Mouse (Mus musculus): ENCODE results near the gene Adgrl1. TPM values are rescaled to one million over a fixed set of nuclear protein-coding genes. Genes with fewer than 3 reads are reported as not detected.

Adgrl1 gene
- polyA plus RNA-seq, 1 experiment from 2014 or later = 14.4 TPM

- Histone ChIP-seq H3K4me2 (ENCODE audit: low read length) (no peak overlapping the region), H3K27ac (no peak overlapping the region), H3K4me3 (replicated peaks; ENCODE audit: low read depth, low read length) (no peak overlapping the region), H3K9me3 (replicated peaks; ENCODE audit: low read length) (no peaks in the 10 kb centered on the region), H3K36me3 (ENCODE audit: insufficient read depth, low read length) (peaks cover 53% of the 10 kb centered on the region), H3K4me1 (replicated peaks; ENCODE audit: insufficient read depth, low read length) (no peaks in the 10 kb centered on the region), H3K9ac (ENCODE audit: low read depth, low read length) (no peak overlapping the region), H3K27me3 (ENCODE audit: insufficient read depth, low read length) (no peaks in the 10 kb centered on the region)
- no peak for TF ChIP-seq CTCF (IDR thresholded peaks at IDR 0.05; ENCODE audit: low read depth)
- 93% methylated on average over 15 of the region's 15 CpGs for WGBS
- ATAC-seq (replicated peaks; ENCODE audit: low FRiP score, low read depth) (no peak; the same call in 1 of the 2 replicates), DNase-seq (ENCODE audit: low spot score) (no peak)
Measured at GRCm38 (mm10) chr8:83938330-83938729, 38.4 kb downstream of the Adgrl1 start.

- 68% methylated on average over 6 of the region's 6 CpGs for WGBS
- no peaks in the 10 kb centered on the region for H3K4me1 ChIP-seq (replicated peaks; ENCODE audit: insufficient read depth, low read length)
- no peak for ATAC-seq (replicated peaks; ENCODE audit: low FRiP score, low read depth)
Measured at GRCm38 (mm10) chr8:83941066-83941677, 41.3 kb downstream of the Adgrl1 start.

GRCm38 (mm10) chr8:83942446-83942845 is 42.5 kb downstream of the Adgrl1 start:
- Histone ChIP-seq H3K36me3 (ENCODE audit: insufficient read depth, low read length) (peaks cover 17% of the 10 kb centered on the region), H3K27me3 (ENCODE audit: insufficient read depth, low read length) (no peaks in the 10 kb centered on the region), H3K27ac (no peak overlapping the region), H3K4me3 (replicated peaks; ENCODE audit: low read depth, low read length) (no peak overlapping the region), H3K9ac (ENCODE audit: low read depth, low read length) (no peak overlapping the region), H3K4me2 (ENCODE audit: low read length) (no peak overlapping the region), H3K4me1 (replicated peaks; ENCODE audit: insufficient read depth, low read length) (no peaks in the 10 kb centered on the region), H3K9me3 (replicated peaks; ENCODE audit: low read length) (no peaks in the 10 kb centered on the region)
- no peak for DNase-seq (ENCODE audit: low spot score)
- WGBS = 78% methylated on average over 1 of the region's 1 CpGs
- TF ChIP-seq CTCF (IDR thresholded peaks at IDR 0.05; ENCODE audit: low read depth) = no peak
- ATAC-seq (replicated peaks; ENCODE audit: low FRiP score, low read depth) = no peak

More at GRCm38 (mm10) chr8:83941066-83941677, 41.3 kb downstream of the Adgrl1 start:
- H3K27me3 ChIP-seq (ENCODE audit: insufficient read depth, low read length) = no peaks in the 10 kb centered on the region
- no peak overlapping the region for H3K4me3 ChIP-seq (replicated peaks; ENCODE audit: low read depth, low read length)
- peaks cover 28% of the 10 kb centered on the region for H3K36me3 ChIP-seq (ENCODE audit: insufficient read depth, low read length)
- TF ChIP-seq CTCF (IDR thresholded peaks at IDR 0.05; ENCODE audit: low read depth) = no peak
- H3K9me3 ChIP-seq (replicated peaks; ENCODE audit: low read length) = no peaks in the 10 kb centered on the region
- no peak for DNase-seq (ENCODE audit: low spot score)
- H3K9ac ChIP-seq (ENCODE audit: low read depth, low read length) = no peak overlapping the region
- H3K27ac ChIP-seq = no peak overlapping the region
- H3K4me2 ChIP-seq (ENCODE audit: low read length) = no peak overlapping the region

GRCm38 (mm10) chr8:83945540-83945939 is 45.6 kb downstream of the Adgrl1 start:
- Histone ChIP-seq H3K9ac (ENCODE audit: low read depth, low read length) (no peak overlapping the region), H3K4me1 (replicated peaks; ENCODE audit: insufficient read depth, low read length) (no peaks in the 10 kb centered on the region), H3K36me3 (ENCODE audit: insufficient read depth, low read length) (no peaks in the 10 kb centered on the region), H3K9me3 (replicated peaks; ENCODE audit: low read length) (no peaks in the 10 kb centered on the region), H3K27me3 (ENCODE audit: insufficient read depth, low read length) (no peaks in the 10 kb centered on the region), H3K4me2 (ENCODE audit: low read length) (no peak overlapping the region), H3K27ac (no peak overlapping the region), H3K4me3 (replicated peaks; ENCODE audit: low read depth, low read length) (no peak overlapping the region)
- ATAC-seq (replicated peaks; ENCODE audit: low FRiP score, low read depth) (no peak), DNase-seq (ENCODE audit: low spot score) (no peak)
- TF ChIP-seq CTCF (IDR thresholded peaks at IDR 0.05; ENCODE audit: low read depth) = no peak
- WGBS = 77% methylated on average over 3 of the region's 3 CpGs

GRCm38 (mm10) chr8:83954749-83955105 is 54.8 kb downstream of the Adgrl1 start:
- 2% methylated on average over 14 of the region's 14 CpGs for WGBS

GRCm38 (mm10) chr8:83955106-83955957 is 55.4 kb downstream of the Adgrl1 start, which contains the start of the genes Gm10644 and Asf1b:
Gene Gm10644, minus strand, starts transcription at chr8:83955205.
Gene Asf1b, plus strand, starts transcription at chr8:83955507.
- Histone ChIP-seq H3K27ac (peak within 1 kb of the TSS; percentile 54; the same call in 1 of the 2 replicates), H3K36me3 (ENCODE audit: insufficient read depth, low read length) (no peaks in the 10 kb centered on the region), H3K27me3 (ENCODE audit: insufficient read depth, low read length) (no peaks in the 10 kb centered on the region), H3K4me2 (ENCODE audit: low read length) (peak within 1 kb of the TSS; percentile 90), H3K9me3 (replicated peaks; ENCODE audit: low read length) (no peaks in the 10 kb centered on the region), H3K4me3 (replicated peaks; ENCODE audit: low read depth, low read length) (peak within 1 kb of the TSS; percentile 58), H3K4me1 (replicated peaks; ENCODE audit: insufficient read depth, low read length) (peaks cover 6% of the 10 kb centered on the region; the same call in 1 of the 2 replicates), H3K9ac (ENCODE audit: low read depth, low read length) (peak within 1 kb of the TSS; percentile 57)
- ATAC-seq (replicated peaks; ENCODE audit: low FRiP score, low read depth) (peak; percentile 100), DNase-seq (ENCODE audit: low spot score) (peak; percentile 100)
- peak; percentile 97 for TF ChIP-seq CTCF (IDR thresholded peaks at IDR 0.05; ENCODE audit: low read depth)
- WGBS = under 1% methylated on average over 72 of the region's 75 CpGs

More at GRCm38 (mm10) chr8:83954749-83955105, 54.8 kb downstream of the Adgrl1 start:
- DNase-seq (ENCODE audit: low spot score) = no peak
- Histone ChIP-seq H3K27me3 (ENCODE audit: insufficient read depth, low read length) (no peaks in the 10 kb centered on the region), H3K9me3 (replicated peaks; ENCODE audit: low read length) (no peaks in the 10 kb centered on the region), H3K27ac (peak overlapping the region; percentile 54; the same call in 1 of the 2 replicates), H3K9ac (ENCODE audit: low read depth, low read length) (peak overlapping the region; percentile 41; the same call in 1 of the 2 replicates), H3K4me2 (ENCODE audit: low read length) (peak overlapping the region; percentile 51), H3K4me1 (replicated peaks; ENCODE audit: insufficient read depth, low read length) (peaks cover 6% of the 10 kb centered on the region; the same call in 1 of the 2 replicates), H3K4me3 (replicated peaks; ENCODE audit: low read depth, low read length) (peak overlapping the region; percentile 32), H3K36me3 (ENCODE audit: insufficient read depth, low read length) (no peaks in the 10 kb centered on the region)
- no peak for TF ChIP-seq CTCF (IDR thresholded peaks at IDR 0.05; ENCODE audit: low read depth)
- ATAC-seq (replicated peaks; ENCODE audit: low FRiP score, low read depth) = no peak

Measured in kidney, postnatal 0 days (tissue).